Mouse (Mus musculus) forebrain, embryonic 12.5 days (tissue): ENCODE measurements around the gene Gnat1. TPM values are rescaled to one million over a fixed set of nuclear protein-coding genes. Genes with fewer than 3 reads are reported as not detected.

ENCODE experiments used
- ATAC-seq: fragments of 200-750 bp; cut with Nextera tagmentation; 2 replicates; pipeline ENCODE4 v1.8.0; 2017; ENCODE audit warnings: moderate TSS enrichment; ENCODE audit not compliant: low FRiP score
- H3K27ac ChIP-seq: fragments of 300-500 bp; sonication (generic); 2 replicates; pipeline ENCODE4 v1.5.1; 2016; ENCODE audit warnings: mild to moderate bottlenecking
- H3K27me3 ChIP-seq: fragments of 300-500 bp; sonication (generic); 2 replicates; pipeline ENCODE4 v1.6.1; 2016; ENCODE audit warnings: mild to moderate bottlenecking
- H3K36me3 ChIP-seq: fragments of 300-500 bp; sonication (generic); replicated peaks from 2 replicates; pipeline ENCODE4 v1.6.1; 2016; ENCODE audit warnings: mild to moderate bottlenecking
- H3K4me1 ChIP-seq: fragments of 300-500 bp; sonication (generic); 2 replicates; pipeline ENCODE4 v1.6.1; 2016
- H3K4me2 ChIP-seq: fragments of 300-500 bp; sonication (generic); 2 replicates; pipeline ENCODE4 v1.6.1; 2016; ENCODE audit warnings: mild to moderate bottlenecking, moderate library complexity
- H3K4me3 ChIP-seq: fragments of 300-500 bp; sonication (generic); replicated peaks from 2 replicates; pipeline ENCODE4 v1.5.1; 2016; ENCODE audit warnings: mild to moderate bottlenecking
- H3K9ac ChIP-seq: fragments of 300-500 bp; sonication (generic); 2 replicates; pipeline ENCODE4 v1.6.1; 2016; ENCODE audit warnings: mild to moderate bottlenecking
- H3K9me3 ChIP-seq: fragments of 300-500 bp; sonication (generic); 2 replicates; pipeline ENCODE4 v1.6.1; 2016
- WGBS: fragments of 180-500 bp; shearing (Covaris S2); methylation state at CpG from one replicate; pipeline ENCODE4 v1.1.7; 2016; 5-methylcytosine and 5-hydroxymethylcytosine counted together
- polyA plus RNA-seq: library from polyadenylated mRNA; unstranded; fragments of >200 nt; fragmentation: Nextera tagmentation; extraction: Ambion mirVana; gene quantifications from 2 replicates; pipeline ENCODE4 v1.2.1, GENCODE M21; 2016

The Gnat1 gene
- polyA plus RNA-seq, 1 experiment from 2014 or later, result 2.1 TPM

DNA sequence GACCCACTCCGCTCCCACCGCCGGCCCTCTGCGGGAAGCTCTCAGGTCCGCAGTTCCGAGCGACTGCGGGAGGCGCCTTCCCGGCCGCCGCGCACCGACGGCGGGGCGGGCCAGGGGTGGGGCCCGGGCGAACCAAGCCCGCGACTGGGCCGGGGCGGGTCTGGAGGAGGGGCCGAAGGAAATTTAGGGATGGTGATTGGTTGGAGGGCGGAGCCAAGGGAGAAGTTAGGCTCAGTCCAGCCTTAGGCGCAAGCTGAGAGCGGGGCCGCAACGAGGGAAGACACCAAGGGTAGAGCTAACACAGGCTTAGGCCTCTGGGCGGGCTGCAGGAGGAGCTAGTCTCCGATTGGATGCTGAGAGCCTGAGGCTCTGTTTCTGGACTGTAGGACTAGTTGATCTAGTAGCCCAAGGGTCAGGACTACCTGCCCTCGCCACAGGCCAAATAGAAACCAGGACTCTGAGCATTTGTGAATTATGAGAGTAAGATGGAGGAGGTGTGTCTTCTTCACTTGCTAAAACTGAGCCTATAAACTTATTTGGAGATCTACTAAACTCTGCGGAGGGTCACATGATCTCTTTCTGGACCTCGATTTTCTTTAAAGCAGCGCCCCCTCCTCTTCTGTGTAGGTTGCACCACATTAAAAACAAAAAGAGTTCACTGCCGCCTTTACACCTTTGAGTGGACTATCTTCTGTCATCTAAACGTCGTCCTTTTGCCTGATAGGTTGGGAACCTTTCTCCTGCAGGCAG, 44.1 kb downstream of the Gnat1 start, which contains the start of gene Gnai2:
Gene Gnai2, minus strand, starts transcription at position 89 of the 750 bp plus-strand sequence.
- H3K36me3 ChIP-seq, result no peaks in the 10 kb centered on the region; the same call in 1 of the 2 replicates
- H3K4me3 ChIP-seq, result peak within 1 kb of the TSS; percentile 94
- no peaks in the 10 kb centered on the region for H3K27me3 ChIP-seq
- H3K4me1 ChIP-seq, result peaks cover 75% of the 10 kb centered on the region
- peak; percentile 91 for ATAC-seq
- no peaks in the 10 kb centered on the region for H3K9me3 ChIP-seq
- peak within 1 kb of the TSS; percentile 99 for H3K4me2 ChIP-seq
- 3% methylated on average over 31 of the region's 38 CpGs for WGBS
- peak within 1 kb of the TSS; percentile 100 for H3K27ac ChIP-seq
- peak within 1 kb of the TSS; percentile 94 for H3K9ac ChIP-seq

DNA sequence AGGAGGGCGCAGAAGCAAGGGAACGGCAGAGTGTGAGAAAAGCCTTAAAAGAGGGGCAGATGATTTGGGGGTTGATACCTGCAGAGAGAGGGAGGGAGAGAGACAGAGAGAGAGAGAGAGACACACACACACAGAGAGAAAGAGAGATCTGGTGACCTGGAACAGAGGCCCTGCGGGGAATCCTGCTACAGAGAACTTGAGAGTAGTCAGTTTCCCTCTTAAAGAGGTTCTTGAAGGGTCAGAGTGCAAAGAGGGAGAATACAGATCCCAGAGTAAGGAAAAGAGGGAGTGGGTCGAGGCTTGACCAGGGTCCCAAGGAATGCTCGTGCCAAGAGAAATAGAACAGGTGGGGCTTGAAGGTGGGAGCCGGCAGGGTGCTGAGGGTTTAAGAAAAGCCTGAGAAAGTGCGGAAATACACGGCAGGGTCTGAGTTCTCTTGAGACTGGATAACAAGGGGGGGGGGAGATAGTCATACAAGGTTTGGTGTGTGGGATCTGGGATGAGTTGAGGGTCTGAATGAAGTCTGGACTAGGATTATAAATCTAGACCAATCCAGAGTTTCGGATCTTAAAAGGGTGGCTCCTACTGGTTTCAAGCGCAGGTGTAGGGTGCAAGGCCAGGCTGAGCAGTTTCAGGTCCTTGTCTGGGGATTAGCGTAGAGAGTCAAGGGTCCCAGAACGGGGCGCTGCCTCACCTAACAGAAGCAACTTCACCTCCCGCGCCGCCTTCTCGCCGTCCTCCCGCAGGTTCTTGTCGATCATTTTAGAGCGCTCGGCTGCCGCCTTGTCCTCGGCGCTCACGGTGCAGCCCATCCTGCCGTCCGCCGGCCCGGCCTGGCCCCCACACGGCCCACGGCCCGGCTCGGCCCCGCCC, 44.9 kb downstream of the Gnat1 start:
- under 1% methylated on average over 35 of the region's 35 CpGs for WGBS
- ATAC-seq, result no peak
- peak overlapping the region; percentile 99 for H3K4me2 ChIP-seq

DNA sequence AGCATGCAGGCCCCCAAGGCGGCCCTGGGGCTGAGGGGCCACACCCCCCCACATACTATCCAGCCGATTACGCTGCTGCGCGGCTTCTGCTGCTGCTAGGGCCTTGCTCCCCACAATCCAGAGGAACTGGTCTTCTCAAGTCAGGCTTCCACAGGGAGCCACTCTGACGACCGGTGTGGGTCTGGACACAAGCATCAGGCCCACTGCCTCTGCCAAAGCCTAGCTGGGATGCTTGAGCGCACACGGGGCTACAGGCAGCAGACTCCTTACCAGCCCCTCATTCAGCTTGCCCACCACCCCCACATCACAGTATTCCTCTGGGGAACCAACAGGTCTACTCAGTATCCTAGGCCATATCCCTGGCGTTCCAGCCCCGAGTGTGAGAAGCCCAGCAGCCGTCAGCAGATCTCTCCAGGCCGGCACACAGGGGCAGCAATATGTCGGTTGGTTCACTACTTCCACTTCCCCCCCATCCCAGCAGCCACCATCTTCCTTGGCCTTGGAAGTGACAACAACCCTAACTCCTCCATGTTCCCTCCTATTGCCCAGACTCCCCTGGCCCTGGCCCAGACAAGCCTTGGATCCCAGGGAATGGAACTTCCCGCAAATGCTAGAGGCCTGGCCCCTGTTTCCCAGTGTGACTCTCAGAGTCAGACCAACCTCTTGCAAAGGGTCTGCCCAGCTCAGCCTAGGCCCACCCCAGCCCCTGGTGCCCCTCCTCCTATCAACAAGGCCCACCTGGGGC, 45.7 kb downstream of the Gnat1 start:
- peak overlapping the region; percentile 94 for H3K9ac ChIP-seq
- H3K4me2 ChIP-seq, result peak overlapping the region; percentile 99
- under 1% methylated on average over 15 of the region's 15 CpGs for WGBS

More for the DNA sequence above, 44.9 kb downstream of the Gnat1 start:
- Histone ChIP-seq H3K9ac (peak overlapping the region; percentile 94), H3K27ac (peak overlapping the region; percentile 100), H3K4me3 (peak overlapping the region; percentile 94), H3K27me3 (no peaks in the 10 kb centered on the region), H3K4me1 (peaks cover 77% of the 10 kb centered on the region), H3K36me3 (no peaks in the 10 kb centered on the region; the same call in 1 of the 2 replicates), H3K9me3 (no peaks in the 10 kb centered on the region)

DNA sequence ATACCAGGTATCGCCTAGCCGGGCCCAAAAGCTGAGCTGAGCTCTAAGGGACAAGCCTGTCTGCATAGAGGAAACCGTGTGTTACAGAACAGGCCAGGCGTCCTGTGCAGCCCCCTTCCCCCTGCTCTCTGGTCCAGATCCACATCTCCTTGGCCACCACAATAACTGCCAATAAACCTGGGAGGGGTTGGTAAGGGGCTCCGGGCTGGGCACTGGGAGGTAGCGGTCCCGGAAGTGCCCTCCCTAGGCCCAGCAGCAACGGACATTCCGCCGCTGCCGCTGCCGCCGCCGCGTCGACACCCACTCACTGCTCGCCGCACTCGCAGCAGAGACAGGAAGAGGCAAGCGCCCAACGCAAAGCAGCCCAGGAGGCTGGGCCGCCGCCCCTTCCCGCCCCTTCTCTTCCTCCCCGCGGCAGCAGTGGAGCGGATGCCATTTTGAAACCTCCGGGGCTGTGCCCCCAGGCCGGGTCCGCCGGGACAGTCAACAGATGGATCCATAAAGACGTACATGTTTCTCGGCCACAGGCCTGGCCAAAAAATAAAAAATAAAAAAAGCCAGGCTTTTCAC, 46.3 kb downstream of the Gnat1 start:
- H3K4me3 ChIP-seq, result peak overlapping the region; percentile 94
- peak overlapping the region; percentile 94 for H3K9ac ChIP-seq
- no peaks in the 10 kb centered on the region for H3K9me3 ChIP-seq
- under 1% methylated on average over 33 of the region's 33 CpGs for WGBS
- H3K4me2 ChIP-seq, result peak overlapping the region; percentile 99
- H3K27me3 ChIP-seq, result no peaks in the 10 kb centered on the region
- ATAC-seq, result peak; percentile 7; the same call in 1 of the 2 replicates
- H3K4me1 ChIP-seq, result peaks cover 88% of the 10 kb centered on the region
- peaks cover 9% of the 10 kb centered on the region; the same call in 1 of the 2 replicates for H3K36me3 ChIP-seq
- peak overlapping the region; percentile 100 for H3K27ac ChIP-seq

More for the DNA sequence above, 45.7 kb downstream of the Gnat1 start:
- Histone ChIP-seq H3K27me3 (no peaks in the 10 kb centered on the region), H3K36me3 (peaks cover 5% of the 10 kb centered on the region; the same call in 1 of the 2 replicates), H3K4me1 (peaks cover 82% of the 10 kb centered on the region), H3K9me3 (no peaks in the 10 kb centered on the region), H3K4me3 (peak overlapping the region; percentile 94), H3K27ac (peak overlapping the region; percentile 100)
- ATAC-seq, result no peak

DNA sequence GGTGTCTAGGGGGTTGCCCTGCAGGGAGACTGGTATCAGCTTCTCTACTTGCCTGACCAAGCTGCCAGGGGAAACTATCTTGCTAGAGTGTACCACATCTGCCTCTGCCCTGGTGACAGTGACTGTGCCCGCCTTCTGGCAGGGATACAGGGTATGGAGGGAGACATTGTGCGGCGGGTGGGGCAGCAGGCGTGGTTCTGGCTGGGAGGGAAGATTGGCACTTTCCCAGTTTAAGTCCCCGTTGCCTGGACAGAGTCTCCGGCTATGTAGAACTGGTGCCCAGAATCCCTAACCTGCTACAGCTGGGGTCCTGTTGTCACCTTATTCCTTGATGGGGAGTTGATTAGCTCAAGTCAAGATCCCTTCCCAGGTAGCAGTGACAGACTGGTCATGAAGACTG, 47.0 kb downstream of the Gnat1 start:
- Histone ChIP-seq H3K4me2 (peak overlapping the region; percentile 99), H3K27me3 (no peaks in the 10 kb centered on the region), H3K9ac (peak overlapping the region; percentile 94), H3K4me3 (peak overlapping the region; percentile 94), H3K4me1 (peaks cover 91% of the 10 kb centered on the region), H3K27ac (peak overlapping the region; percentile 100), H3K9me3 (no peaks in the 10 kb centered on the region), H3K36me3 (peaks cover 13% of the 10 kb centered on the region; the same call in 1 of the 2 replicates)
- 23% methylated on average over 6 of the region's 6 CpGs for WGBS
- ATAC-seq, result no peak

DNA sequence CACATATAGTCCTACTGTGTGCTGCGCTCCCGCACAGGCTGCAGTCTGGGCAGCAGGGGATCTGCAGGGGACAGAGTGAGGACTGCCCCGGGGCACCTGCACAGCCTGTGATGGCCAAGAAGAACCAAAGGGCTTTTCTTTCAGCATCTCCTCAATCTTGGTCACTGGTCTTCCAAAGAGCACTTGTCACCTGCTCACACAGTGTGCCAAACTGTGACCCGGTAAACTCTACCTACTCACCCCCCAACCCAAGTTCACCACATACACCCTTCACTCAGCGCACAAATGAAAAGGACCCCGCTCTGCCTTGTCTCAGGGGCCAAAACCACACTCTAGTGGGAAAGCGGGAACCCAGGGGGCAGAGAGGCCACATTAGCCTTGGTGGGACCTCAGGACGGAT, 47.7 kb downstream of the Gnat1 start:
- Histone ChIP-seq H3K4me2 (peak overlapping the region; percentile 99), H3K4me1 (peaks cover 91% of the 10 kb centered on the region), H3K27ac (peak overlapping the region; percentile 100), H3K9ac (peak overlapping the region; percentile 94), H3K9me3 (no peaks in the 10 kb centered on the region), H3K27me3 (no peaks in the 10 kb centered on the region), H3K36me3 (peaks cover 13% of the 10 kb centered on the region; the same call in 1 of the 2 replicates), H3K4me3 (peak overlapping the region; percentile 94)
- 61% methylated on average over 8 of the region's 8 CpGs for WGBS
- ATAC-seq, result no peak

DNA sequence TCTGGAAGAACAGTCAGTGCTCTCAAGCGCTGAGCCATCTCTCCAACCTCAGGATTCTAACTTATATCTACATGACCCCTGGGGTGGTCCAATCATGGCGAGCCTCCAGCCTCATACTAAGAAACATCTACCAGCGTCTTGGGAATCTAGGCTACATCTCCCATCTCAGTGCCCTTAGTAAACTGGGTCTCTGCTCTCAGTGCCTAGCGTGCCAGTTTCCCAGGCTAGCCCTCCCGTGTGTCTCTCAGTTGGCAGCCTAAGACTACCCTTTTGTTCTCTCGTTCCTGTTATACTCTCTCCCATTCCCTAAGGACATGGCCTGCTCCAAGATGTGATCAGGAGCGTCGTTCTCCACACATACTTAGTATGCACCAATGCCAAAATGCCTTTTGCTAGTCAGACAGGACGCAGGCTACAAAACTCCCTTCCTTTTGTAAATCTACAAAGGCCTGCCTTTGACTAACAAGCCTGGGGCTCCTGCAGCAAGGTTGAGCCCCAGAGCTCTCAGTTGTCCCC, 48.1 kb downstream of the Gnat1 start:
- H3K27me3 ChIP-seq, result no peaks in the 10 kb centered on the region
- H3K4me2 ChIP-seq, result peak overlapping the region; percentile 99
- peak overlapping the region; percentile 100 for H3K27ac ChIP-seq
- peaks cover 13% of the 10 kb centered on the region; the same call in 1 of the 2 replicates for H3K36me3 ChIP-seq
- WGBS, result 25% methylated on average over 9 of the region's 9 CpGs
- peak overlapping the region; percentile 94 for H3K4me3 ChIP-seq
- no peaks in the 10 kb centered on the region for H3K9me3 ChIP-seq
- peaks cover 91% of the 10 kb centered on the region for H3K4me1 ChIP-seq
- ATAC-seq, result no peak
- peak overlapping the region; percentile 94 for H3K9ac ChIP-seq

DNA sequence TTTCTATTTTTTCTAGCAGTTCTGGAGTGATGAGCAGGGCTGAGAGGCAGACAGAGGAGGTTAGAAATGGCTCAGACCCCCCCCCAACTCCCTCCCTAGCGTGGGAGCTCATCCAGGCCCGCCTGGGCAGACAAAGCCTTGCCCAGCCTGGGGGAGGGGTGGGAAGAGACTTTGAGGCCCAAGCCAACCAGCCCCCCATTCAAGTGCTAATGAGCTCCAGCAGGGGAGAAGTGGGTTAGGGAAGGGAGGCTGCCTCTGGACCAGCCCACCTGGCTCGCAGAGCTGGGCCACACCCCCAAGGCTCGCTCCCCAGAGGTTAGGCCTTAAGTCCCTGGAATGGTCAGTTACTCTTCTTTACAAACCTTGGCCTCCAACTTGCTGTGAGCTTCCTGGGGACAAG, 48.9 kb downstream of the Gnat1 start:
- H3K27me3 ChIP-seq, result no peaks in the 10 kb centered on the region
- H3K4me3 ChIP-seq, result peak overlapping the region; percentile 94
- peak; percentile 48 for ATAC-seq
- H3K4me1 ChIP-seq, result peaks cover 90% of the 10 kb centered on the region
- H3K36me3 ChIP-seq, result peaks cover 15% of the 10 kb centered on the region; the same call in 1 of the 2 replicates
- peak overlapping the region; percentile 99 for H3K4me2 ChIP-seq
- H3K9ac ChIP-seq, result peak overlapping the region; percentile 68
- no peaks in the 10 kb centered on the region for H3K9me3 ChIP-seq
- 0% methylated on average over 4 of the region's 4 CpGs for WGBS
- H3K27ac ChIP-seq, result peak overlapping the region; percentile 100

DNA sequence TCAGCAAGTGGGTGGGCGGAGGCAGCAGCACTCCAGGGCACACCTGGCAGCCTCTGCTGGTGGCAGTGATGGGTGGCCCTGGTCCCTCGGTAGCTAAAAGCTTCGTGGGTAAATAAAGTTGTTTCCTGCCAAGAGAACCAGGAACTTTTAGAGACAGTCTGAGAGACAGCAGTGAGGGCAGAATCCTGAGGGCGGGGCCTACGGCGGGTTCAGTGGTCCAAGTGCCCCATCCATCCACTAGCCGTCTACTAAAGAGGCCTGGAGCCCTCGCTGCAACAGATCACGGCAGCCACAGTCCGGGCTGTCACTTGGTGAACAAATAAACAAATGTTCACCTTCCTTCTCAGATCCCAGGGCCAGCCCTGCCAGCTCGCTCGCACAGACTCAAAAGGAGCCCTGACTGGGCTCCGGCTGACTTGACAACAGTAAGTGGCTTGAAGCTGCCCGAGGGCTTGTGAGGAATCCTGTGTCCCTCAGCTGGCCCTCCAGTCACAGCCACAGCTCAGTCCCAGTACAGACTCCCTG, 49.5 kb downstream of the Gnat1 start:
- WGBS, result 4% methylated on average over 14 of the region's 14 CpGs
- H3K4me2 ChIP-seq, result peak overlapping the region; percentile 99

DNA sequence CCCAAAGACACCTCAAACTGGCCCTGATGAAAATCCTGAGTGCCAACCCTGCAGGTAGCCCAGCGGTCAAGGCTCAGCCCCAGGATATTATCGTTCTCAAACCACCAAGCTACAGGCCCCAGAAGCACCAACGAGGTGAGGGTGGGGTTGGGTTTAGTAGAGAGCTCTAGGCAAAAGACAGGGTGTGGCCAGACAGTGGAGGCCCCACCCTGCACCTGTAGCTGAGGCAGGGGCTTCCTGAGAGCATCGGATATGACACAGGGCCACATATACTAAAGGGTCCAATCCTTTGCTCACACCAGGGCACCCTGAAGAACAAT, 50.1 kb downstream of the Gnat1 start:
- Histone ChIP-seq H3K36me3 (peaks cover 27% of the 10 kb centered on the region), H3K27ac (peak overlapping the region; percentile 100), H3K9me3 (no peaks in the 10 kb centered on the region), H3K27me3 (no peaks in the 10 kb centered on the region), H3K9ac (peak overlapping the region; percentile 68), H3K4me3 (no peak overlapping the region; the same call in 1 of the 2 replicates), H3K4me1 (peaks cover 97% of the 10 kb centered on the region), H3K4me2 (peak overlapping the region; percentile 99)
- no peak for ATAC-seq
- 20% methylated on average over 4 of the region's 4 CpGs for WGBS

More for the DNA sequence above, 49.5 kb downstream of the Gnat1 start:
- peak; percentile 7; the same call in 1 of the 2 replicates for ATAC-seq
- Histone ChIP-seq H3K9me3 (no peaks in the 10 kb centered on the region), H3K27me3 (no peaks in the 10 kb centered on the region), H3K4me1 (peaks cover 94% of the 10 kb centered on the region), H3K9ac (peak overlapping the region; percentile 68), H3K4me3 (peak overlapping the region; percentile 94), H3K27ac (peak overlapping the region; percentile 100), H3K36me3 (peaks cover 21% of the 10 kb centered on the region)
